Comparison of ENCODE assay signal across 8 mouse cellular contexts in the genomic region with DNA sequence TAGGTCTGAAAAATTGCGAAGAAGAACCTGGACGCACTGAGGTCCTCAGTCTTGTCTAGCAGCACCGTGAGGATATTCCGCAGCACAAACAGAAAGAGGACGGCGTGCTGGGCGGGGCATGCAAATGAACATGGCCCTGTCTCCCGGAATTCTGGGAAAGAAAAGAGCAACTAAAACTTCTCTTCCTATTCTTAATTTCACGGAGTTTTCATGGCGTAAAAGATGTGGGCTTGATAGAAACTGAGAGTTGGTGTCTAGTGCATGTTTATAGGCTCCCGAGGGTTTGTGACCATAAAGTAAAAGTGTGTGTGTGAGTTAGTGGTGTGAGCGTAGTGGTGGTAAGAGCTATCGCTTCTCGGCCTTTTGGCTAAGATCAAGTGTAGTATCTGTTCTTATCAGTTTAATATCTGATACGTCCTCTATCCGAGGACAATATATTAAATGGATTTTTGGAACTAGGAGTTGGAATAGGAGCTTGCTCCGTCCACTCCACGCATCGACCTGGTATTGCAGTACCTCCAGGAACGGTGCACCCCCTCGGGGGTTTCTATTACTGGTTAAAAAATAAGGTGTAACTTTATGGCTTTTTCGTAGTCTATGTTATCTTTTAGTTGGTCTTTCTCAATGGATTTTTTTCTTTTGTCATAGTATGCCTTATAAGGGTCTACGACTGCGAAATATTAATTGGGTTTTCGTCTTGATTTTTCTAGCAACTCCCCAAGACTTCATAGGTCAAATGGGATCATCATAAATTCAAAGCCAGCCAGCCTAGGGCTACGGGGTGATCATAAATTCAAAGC. TPM values are rescaled to one million over a fixed set of nuclear protein-coding genes. Genes with fewer than 3 reads are reported as not detected.
DNase-seq lines count a peak whose midpoint lies in the region; ATAC-seq and TF ChIP-seq lines count a peak whose summit lies in the region.

No protein-coding gene starts in this region.

- no peaks in the 10 kb centered on the region for H3K9me3 ChIP-seq in G1E (replicated peaks)
- no peaks in the 10 kb centered on the region for H3K9me3 ChIP-seq in forebrain, embryonic 16.5 days (ENCODE audit: control insufficient read depth, low read length)
- H3K9me3 ChIP-seq in lung, embryonic 15.5 days, result no peaks in the 10 kb centered on the region

- under 1% methylated on average over 26 of the region's 26 CpGs for WGBS in forebrain, embryonic 16.5 days
- WGBS in lung, embryonic 15.5 days, result 0% methylated on average over 26 of the region's 26 CpGs

- peak overlapping the region; percentile 70 for H3K4me3 ChIP-seq in G1E (ENCODE audit: low read depth, low read length)
- H3K4me3 ChIP-seq in forebrain, embryonic 16.5 days (replicated peaks; ENCODE audit: low read length), result peak overlapping the region; percentile 69
- H3K4me3 ChIP-seq in lung, embryonic 15.5 days, result peak overlapping the region; percentile 53

- peak overlapping the region; percentile 85 for H3K9ac ChIP-seq in forebrain, embryonic 16.5 days (replicated peaks; ENCODE audit: low read depth, low read length)
- H3K9ac ChIP-seq in lung, embryonic 15.5 days, result peak overlapping the region; percentile 49

- peaks cover 4% of the 10 kb centered on the region for H3K36me3 ChIP-seq in G1E (replicated peaks)
- no peaks in the 10 kb centered on the region for H3K36me3 ChIP-seq in forebrain, embryonic 16.5 days (ENCODE audit: control insufficient read depth, insufficient read depth)
- no peaks in the 10 kb centered on the region for H3K36me3 ChIP-seq in lung, embryonic 15.5 days

- peaks cover 43% of the 10 kb centered on the region for H3K4me1 ChIP-seq in G1E (ENCODE audit: insufficient read depth, low read depth, low read length)
- peaks cover 6% of the 10 kb centered on the region; the same call in 1 of the 2 replicates for H3K4me1 ChIP-seq in forebrain, embryonic 16.5 days (replicated peaks; ENCODE audit: control insufficient read depth, insufficient read depth, low read length)
- peaks cover 9% of the 10 kb centered on the region; the same call in 1 of the 2 replicates for H3K4me1 ChIP-seq in lung, embryonic 15.5 days

- peak; percentile 31 for DNase-seq in G1E (ENCODE audit: low spot score)
- DNase-seq in cerebellum, adult 11-12 months, result peak; percentile 85
- DNase-seq in heart, postnatal 4 days, result peak; percentile 79
- DNase-seq in layer of hippocampus, adult 8-10 months (ENCODE audit: low spot score in 2 of 2), result peak; percentile 76 to 82
- peak; percentile 71 for DNase-seq in ovary, adult 18-20 months (ENCODE audit: low spot score)
- peak; percentile 88 for DNase-seq in thymus, postnatal 0 days (ENCODE audit: low spot score)

- peak; percentile 80 for ATAC-seq in G1E (ENCODE audit: extremely low read depth, insufficient number of reproducible peaks, low FRiP score, poor library complexity, severe bottlenecking)
- ATAC-seq in forebrain, embryonic 16.5 days, result peak; percentile 91
- ATAC-seq in lung, embryonic 15.5 days (ENCODE audit: borderline replicate concordance, extremely low read depth, low FRiP score, low TSS enrichment), result peak; percentile 86

- no peak for TF ChIP-seq CTCF in G1E (IDR thresholded peaks at IDR 0.05; ENCODE audit: low read depth, low read length)

- peaks cover 7% of the 10 kb centered on the region for H3K27me3 ChIP-seq in G1E (ENCODE audit: insufficient read depth, low read length)
- H3K27me3 ChIP-seq in forebrain, embryonic 16.5 days (replicated peaks; ENCODE audit: control insufficient read depth, insufficient read depth, low read length), result no peaks in the 10 kb centered on the region
- no peaks in the 10 kb centered on the region; the same call in 1 of the 2 replicates for H3K27me3 ChIP-seq in lung, embryonic 15.5 days

- peak overlapping the region; percentile 76 for H3K4me2 ChIP-seq in forebrain, embryonic 16.5 days (ENCODE audit: low read length)
- H3K4me2 ChIP-seq in lung, embryonic 15.5 days, result peak overlapping the region; percentile 68

- peak overlapping the region; percentile 86 for H3K27ac ChIP-seq in forebrain, embryonic 16.5 days (ENCODE audit: low read length)
- peak overlapping the region; percentile 78 for H3K27ac ChIP-seq in lung, embryonic 15.5 days

RNA-seq across cellular contexts. Expression of gene Slfn14, which starts 15.2 kb away (rescaled TPM):
- 9.4 and 25.5 TPM in 2 replicates for total RNA-seq in G1E (2014; fragmentation: Nextera tagmentation)
- 1.8 and 2.1 TPM in 2 replicates for total RNA-seq in G1E (2017)
- 0.10 and 0.17 TPM in 2 replicates for polyA plus RNA-seq in G1E (2012)
- polyA plus RNA-seq in forebrain, embryonic 16.5 days (2015; fragmentation: Nextera tagmentation; extraction: Ambion mirVana), result not detected in 2 replicates
- total RNA-seq in heart, postnatal 4 days (2021), result under 1 TPM; 0.14 to 0.20 TPM
- under 1 TPM in 1 of 4 experiments, not detected in 3; 0.09 TPM for total RNA-seq in layer of hippocampus, adult 8-10 months (2022)
- polyA plus RNA-seq in lung, embryonic 15.5 days (2015; fragmentation: Nextera tagmentation; extraction: Ambion mirVana), result 0.27 and 0.53 TPM in 2 replicates
- 0.03 TPM in 1 of 2 replicates, not detected in the other for polyA plus RNA-seq in thymus, postnatal 0 days (2015; fragmentation: Nextera tagmentation; extraction: Ambion mirVana)

RNA-seq across cellular contexts. Expression of gene Ap2b1, which starts 27.5 kb away (rescaled TPM):
- total RNA-seq in G1E (2014; fragmentation: Nextera tagmentation) (92.6 and 113 TPM in 2 replicates), G1E (2017) (68.5 and 76.5 TPM in 2 replicates)
- polyA plus RNA-seq in G1E (2012), result 17.5 and 17.8 TPM in 2 replicates
- 122 and 125 TPM in 2 replicates for polyA plus RNA-seq in forebrain, embryonic 16.5 days (2015; fragmentation: Nextera tagmentation; extraction: Ambion mirVana)
- 10 to 100 TPM; 76.7 to 83.4 TPM for total RNA-seq in heart, postnatal 4 days (2021)
- total RNA-seq in layer of hippocampus, adult 8-10 months (2022), result 100 to 1,000 TPM; 281 to 326 (median 296) TPM
- 53.1 and 55.7 TPM in 2 replicates for polyA plus RNA-seq in lung, embryonic 15.5 days (2015; fragmentation: Nextera tagmentation; extraction: Ambion mirVana)
- polyA plus RNA-seq in thymus, postnatal 0 days (2015; fragmentation: Nextera tagmentation; extraction: Ambion mirVana), result 31.6 and 34.9 TPM in 2 replicates

RNA-seq across cellular contexts. Expression of gene Pex12, which starts 31.0 kb away (rescaled TPM):
- total RNA-seq in G1E (2014; fragmentation: Nextera tagmentation) (6.8 and 8.6 TPM in 2 replicates), G1E (2017) (7.1 and 8.7 TPM in 2 replicates)
- 2.7 and 3.0 TPM in 2 replicates for polyA plus RNA-seq in G1E (2012)
- 19.1 and 22.5 TPM in 2 replicates for polyA plus RNA-seq in forebrain, embryonic 16.5 days (2015; fragmentation: Nextera tagmentation; extraction: Ambion mirVana)
- total RNA-seq in heart, postnatal 4 days (2021), result 10 to 100 TPM in 1 of 2 experiments, 1 to 10 TPM in 1; 7.1 to 10.0 TPM
- 10 to 100 TPM in 2 of 4 experiments, 1 to 10 TPM in 2; 8.8 to 15.2 (median 12.2) TPM for total RNA-seq in layer of hippocampus, adult 8-10 months (2022)
- 12.1 and 12.3 TPM in 2 replicates for polyA plus RNA-seq in lung, embryonic 15.5 days (2015; fragmentation: Nextera tagmentation; extraction: Ambion mirVana)
- 13.0 and 13.5 TPM in 2 replicates for polyA plus RNA-seq in thymus, postnatal 0 days (2015; fragmentation: Nextera tagmentation; extraction: Ambion mirVana)

Comparison
In these comparisons a context has a peak if more than half of its experiments do, and no peak if none do; other contexts are left out.
1. Peak in every context shown above with its lines: DNase-seq, ATAC-seq, H3K4me3 ChIP-seq and H3K27ac ChIP-seq.
2. DNase-seq: peak in every context shown above with its lines; median percentile 88 in thymus, postnatal 0 days; 85 in cerebellum, adult 11-12 months; 79 in heart, postnatal 4 days; 79 in layer of hippocampus, adult 8-10 months; 71 in ovary, adult 18-20 months; 31 in G1E.